Mouse (Mus musculus) brain, adult 2 months (tissue): Measurements from ENCODE around the gene Wdr13.
"Not testable (repeated sequence)": the region's sequence is repeated elsewhere in the genome, so short reads cannot be mapped to it uniquely, and the experiment has no call there.

Experiments used
- DNase-seq: peaks from one replicate; pipeline ENCODE4 v3.0.0; 2011; ENCODE audit warnings: low read depth, low spot score

Gene Wdr13

GRCm38 (mm10) chrX:8105019-8105418 lies 27.7 kb downstream of the Wdr13 start:
- no peak for DNase-seq

GRCm38 (mm10) chrX:8102213-8102668 lies 30.5 kb downstream of the Wdr13 start:
- no peak for DNase-seq

- DNase-seq: peak; percentile 77
Measured at GRCm38 (mm10) chrX:8101017-8101416, 31.7 kb downstream of the Wdr13 start.

GRCm38 (mm10) chrX:8099435-8099834 lies 33.3 kb downstream of the Wdr13 start:
- DNase-seq: no peak

GRCm38 (mm10) chrX:8096787-8097242 lies 35.9 kb downstream of the Wdr13 start:
- DNase-seq: peak; percentile 99

- not testable (repeated sequence) for DNase-seq
Measured at GRCm38 (mm10) chrX:8096068-8096786, 36.5 kb downstream of the Wdr13 start.

GRCm38 (mm10) chrX:8095546-8095945 lies 37.1 kb downstream of the Wdr13 start:
- DNase-seq: no peak

GRCm38 (mm10) chrX:8090954-8091347 lies 41.7 kb downstream of the Wdr13 start:
- not testable (repeated sequence) for DNase-seq

GRCm38 (mm10) chrX:8090346-8090953 lies 42.2 kb downstream of the Wdr13 start, which contains the start of gene Was:
TSS of gene Was (minus strand) at chrX:8090498.
- no peak for DNase-seq

- DNase-seq: no peak
Measured at GRCm38 (mm10) chrX:8089746-8090145, 42.9 kb downstream of the Wdr13 start.

- no peak for DNase-seq
Measured at GRCm38 (mm10) chrX:8085611-8086010, 47.1 kb downstream of the Wdr13 start.

- DNase-seq: no peak
Measured at GRCm38 (mm10) chrX:8084771-8085259, 47.9 kb downstream of the Wdr13 start.

- no peak for DNase-seq
Measured at GRCm38 (mm10) chrX:8075104-8075503, 57.6 kb downstream of the Wdr13 start.

GRCm38 (mm10) chrX:8074430-8075014 lies 58.2 kb downstream of the Wdr13 start, which contains the start of gene Suv39h1:
TSS of gene Suv39h1 (minus strand) at chrX:8074760.
- peak; percentile 99 for DNase-seq

GRCm38 (mm10) chrX:8073881-8074429 lies 58.7 kb downstream of the Wdr13 start:
- peak; percentile 15 for DNase-seq
